Mouse (Mus musculus) natural killer cell, adult 2 months (primary cell): ENCODE data around the gene Timm13.
A peak's percentile ranks its signal among the peaks of the same experiment; 100 is the strongest.

Experiments
- DNase-seq, 2 experiments: peaks; one replicate each; pipeline ENCODE4 v3.0.0; 2022; ENCODE audit warnings: low spot score in 2 of 2

Timm13 gene

GRCm38 (mm10) chr10:80932700-80933420 is 32.1 kb upstream of the Timm13 start:
- no peak for DNase-seq

GRCm38 (mm10) chr10:80932206-80932605 is 31.4 kb upstream of the Timm13 start:
- peak in 1 of 2 experiments; percentile 31 for DNase-seq

- no peak for DNase-seq
Observed at GRCm38 (mm10) chr10:80931695-80932094, 30.9 kb upstream of the Timm13 start.

- DNase-seq: peak in 1 of 2 experiments; percentile 33
Observed at GRCm38 (mm10) chr10:80931153-80931671, 30.4 kb upstream of the Timm13 start.

GRCm38 (mm10) chr10:80930361-80931152 is 29.8 kb upstream of the Timm13 start:
- DNase-seq: peak; percentile 67 to 73

GRCm38 (mm10) chr10:80929299-80930226 is 28.8 kb upstream of the Timm13 start, which contains the start of gene Gadd45b:
TSS of gene Gadd45b (plus strand) at chr10:80930073.
- DNase-seq: peak; percentile 98 to 99

GRCm38 (mm10) chr10:80928586-80929298 is 28.0 kb upstream of the Timm13 start:
- peak; percentile 76 to 87 for DNase-seq

- DNase-seq: no peak
Observed at GRCm38 (mm10) chr10:80925472-80925871, 24.7 kb upstream of the Timm13 start.

- DNase-seq: no peak
Observed at GRCm38 (mm10) chr10:80921923-80922322, 21.2 kb upstream of the Timm13 start.

GRCm38 (mm10) chr10:80917779-80918434 is 17.1 kb upstream of the Timm13 start, which contains the start of gene Lmnb2:
TSS of gene Lmnb2 (minus strand) at chr10:80918245.
- DNase-seq: peak in 1 of 2 experiments; percentile 29

GRCm38 (mm10) chr10:80917336-80917778 is 16.6 kb upstream of the Timm13 start:
- no peak for DNase-seq

- DNase-seq: no peak
Observed at GRCm38 (mm10) chr10:80915736-80916135, 15.0 kb upstream of the Timm13 start.

GRCm38 (mm10) chr10:80915260-80915659 is 14.5 kb upstream of the Timm13 start:
- DNase-seq: no peak

- peak; percentile 30 to 47 for DNase-seq
Observed at GRCm38 (mm10) chr10:80914253-80914656, 13.5 kb upstream of the Timm13 start.

GRCm38 (mm10) chr10:80913364-80914011 is 12.7 kb upstream of the Timm13 start:
- no peak for DNase-seq

GRCm38 (mm10) chr10:80911891-80912290 is 11.1 kb upstream of the Timm13 start:
- no peak for DNase-seq

- DNase-seq: no peak
Observed at GRCm38 (mm10) chr10:80911354-80911753, 10.6 kb upstream of the Timm13 start.

- no peak for DNase-seq
Observed at GRCm38 (mm10) chr10:80909375-80910162, 8.8 kb upstream of the Timm13 start.

GRCm38 (mm10) chr10:80904709-80905108 is 3.9 kb upstream of the Timm13 start:
- DNase-seq: no peak
